Mouse (Mus musculus) testis, postnatal 14 days (tissue): Measurements from ENCODE around the gene Glrx3.
A peak's percentile ranks its signal among the peaks of the same experiment; 100 is the strongest.
"Not testable (repeated sequence)": the region's sequence is repeated elsewhere in the genome, so short reads cannot be mapped to it uniquely, and the experiment has no call there.

Source experiments
- DNase-seq: peaks from one replicate; pipeline ENCODE4 v3.0.0; 2021; ENCODE audit warnings: low spot score

The Glrx3 gene

DNA sequence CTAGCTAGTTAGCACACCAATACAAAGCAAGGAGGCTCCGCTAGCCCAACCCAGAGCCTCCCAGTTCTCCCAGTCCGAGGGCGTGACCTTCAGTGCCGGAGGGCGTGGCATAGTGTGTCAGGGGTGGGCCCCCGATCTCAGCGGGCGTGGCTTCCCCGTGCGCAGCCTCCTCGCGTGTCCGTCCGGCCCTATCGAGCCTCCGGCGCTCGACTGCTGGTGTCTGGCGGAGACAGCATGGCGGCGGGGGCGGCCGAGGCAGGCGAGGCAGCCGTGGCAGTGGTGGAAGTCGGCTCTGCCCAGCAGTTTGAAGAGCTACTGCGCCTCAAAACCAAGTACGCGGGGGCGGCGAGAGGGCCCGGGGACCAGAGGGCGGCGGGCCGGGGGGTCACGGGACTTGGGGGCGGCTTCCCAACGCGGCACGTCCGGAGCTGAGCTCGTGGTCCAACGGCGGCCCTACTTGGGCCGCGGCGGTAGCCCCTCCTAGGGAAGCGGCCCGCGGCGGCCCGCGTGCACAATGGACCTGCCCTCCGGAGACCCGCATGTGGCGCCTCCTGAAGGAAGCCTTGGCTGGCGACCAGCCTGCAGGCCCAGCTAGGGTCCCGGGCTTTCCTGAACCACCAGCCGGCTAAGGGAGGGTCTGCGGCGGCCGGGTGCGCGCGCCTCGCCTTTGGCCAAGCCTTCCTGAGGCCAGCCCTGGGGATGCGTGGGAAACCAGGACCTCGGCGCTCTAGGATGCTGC is at the start of gene Glrx3:
Gene Glrx3, plus strand, starts transcription at position 175 of the 739 bp plus-strand sequence.
- peak; percentile 95 for DNase-seq

DNA sequence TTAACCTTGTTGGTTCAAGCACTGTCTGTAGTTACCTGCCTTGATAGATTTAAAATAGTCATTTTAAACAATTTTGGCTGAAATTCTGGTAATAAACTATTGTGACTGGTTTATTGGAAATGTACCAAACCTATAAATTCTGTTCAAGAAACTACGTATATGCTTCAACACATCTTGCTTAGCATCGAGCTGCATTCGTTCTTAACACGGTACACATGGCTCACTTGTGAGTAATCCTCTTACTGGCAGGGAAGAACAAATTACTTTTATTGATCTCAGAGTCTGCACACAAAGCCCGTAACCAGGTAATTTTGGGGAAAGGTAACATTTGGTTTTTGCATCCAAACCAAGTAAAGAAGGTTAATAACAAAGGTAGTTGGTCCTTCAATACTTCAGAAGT is 49.6 kb upstream of the Glrx3 start:
- DNase-seq, result no peak

DNA sequence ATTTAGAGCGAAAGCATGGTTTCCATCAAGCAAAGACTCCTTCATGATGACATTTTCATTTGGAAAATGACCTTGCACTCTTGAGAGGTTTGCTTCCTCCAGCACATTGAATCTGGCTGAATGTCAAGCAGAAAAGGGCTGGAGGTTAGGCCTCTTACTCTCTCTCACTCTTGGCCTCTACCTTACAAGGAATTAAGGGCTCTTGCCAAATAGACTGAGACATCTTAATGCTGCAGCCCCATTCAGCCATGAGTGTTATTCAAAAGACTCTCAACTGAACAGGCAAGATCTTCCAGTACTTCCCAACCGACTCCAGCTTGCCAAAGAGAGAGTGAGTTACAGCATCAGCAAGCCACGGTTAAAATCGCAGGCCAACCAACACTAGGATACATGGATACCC is 42.0 kb upstream of the Glrx3 start:
- DNase-seq, result no peak

DNA sequence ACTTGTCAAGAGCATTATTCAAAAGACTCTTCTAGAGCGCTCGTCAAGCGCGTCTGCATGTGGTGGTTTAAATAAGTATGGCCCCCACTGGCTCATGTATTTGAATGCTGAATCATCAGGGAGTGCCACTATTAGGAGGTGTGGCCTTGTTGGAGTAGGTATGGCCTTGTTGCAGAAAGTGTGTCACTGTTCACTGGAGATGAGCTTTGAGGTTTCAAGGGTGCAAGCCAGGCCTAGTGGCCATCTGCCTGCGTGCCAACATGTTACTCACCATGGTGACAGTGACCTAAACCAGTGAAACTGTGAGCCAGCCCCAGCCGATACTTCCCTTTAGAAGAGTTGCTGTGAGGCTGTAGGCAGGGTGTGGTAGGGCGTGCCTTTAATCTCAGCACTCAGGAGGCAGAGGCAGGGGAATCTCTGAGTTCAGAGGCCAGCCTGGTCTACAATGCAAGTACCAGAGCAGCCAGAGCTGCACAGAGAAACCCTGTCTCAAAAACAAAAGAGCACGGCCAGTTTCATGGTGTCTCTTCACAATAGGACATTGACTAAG is 40.0 kb upstream of the Glrx3 start:
- DNase-seq, result no peak

DNA sequence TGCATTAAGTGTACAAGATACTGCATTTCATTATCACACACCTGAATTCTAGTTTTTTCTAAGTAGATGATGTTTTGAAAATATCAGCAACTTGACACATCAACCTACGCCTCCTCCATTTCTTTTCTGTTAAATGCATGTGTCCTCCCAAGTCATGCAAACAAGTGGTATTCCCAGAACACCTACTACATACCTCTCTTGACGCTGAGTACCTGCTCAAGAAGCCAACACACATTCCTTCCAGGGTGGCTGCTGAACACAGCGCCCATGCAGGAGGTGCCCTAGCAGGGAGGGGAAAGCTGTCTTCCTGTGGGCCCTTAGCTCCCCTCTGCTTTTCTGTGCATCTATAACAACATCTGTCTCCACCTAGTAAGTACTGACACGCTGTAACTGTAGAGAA is 38.4 kb upstream of the Glrx3 start:
- no peak for DNase-seq

DNA sequence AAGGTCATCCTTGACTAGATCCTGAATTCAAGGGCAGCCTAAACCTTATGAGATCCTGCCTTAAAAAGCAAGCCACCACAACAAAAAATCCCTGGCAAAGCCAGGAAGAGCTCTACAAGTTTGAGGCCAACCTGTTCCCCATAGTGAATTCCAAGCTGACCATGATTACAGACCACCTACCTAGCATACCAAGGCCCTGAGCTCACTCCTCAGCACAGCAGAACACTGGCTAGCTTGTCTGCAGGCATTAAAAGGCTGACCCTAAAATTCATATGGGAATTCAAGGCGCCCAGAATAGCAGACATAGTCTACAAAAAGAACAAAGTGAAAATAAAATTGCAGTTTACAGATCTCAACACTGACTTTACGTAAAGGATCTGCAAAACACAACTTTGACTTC is 33.3 kb upstream of the Glrx3 start:
- DNase-seq, result no peak

DNA sequence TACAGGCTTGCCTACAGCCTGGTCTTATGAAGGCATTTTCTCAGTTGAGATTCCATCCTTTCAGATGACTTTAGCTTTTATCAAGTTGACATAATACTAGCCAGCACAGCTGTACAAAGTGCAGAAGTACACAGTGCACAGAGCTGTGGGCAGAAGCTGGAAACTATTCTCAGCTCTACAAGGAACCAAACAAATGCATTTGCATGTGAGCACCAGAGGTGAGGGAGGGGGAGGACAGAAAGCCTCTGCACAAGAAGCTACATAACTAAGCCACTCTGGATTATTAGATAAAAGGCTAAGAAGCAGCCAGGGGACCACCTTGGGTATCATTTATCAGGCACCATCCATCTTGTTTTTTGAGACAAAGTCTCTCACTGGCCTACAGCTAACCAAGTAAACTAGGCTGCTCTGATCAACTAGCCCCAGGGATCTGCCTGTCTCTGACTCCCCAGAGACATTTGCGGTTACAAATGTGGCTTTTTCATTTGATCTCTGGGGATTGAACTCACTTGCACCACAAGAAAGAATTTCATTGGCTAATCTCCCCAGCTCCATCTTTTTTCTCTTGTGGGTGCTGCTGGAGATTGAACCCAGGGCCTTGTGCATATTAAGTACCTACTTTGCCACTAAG is 29.9 kb upstream of the Glrx3 start:
- no peak for DNase-seq

DNA sequence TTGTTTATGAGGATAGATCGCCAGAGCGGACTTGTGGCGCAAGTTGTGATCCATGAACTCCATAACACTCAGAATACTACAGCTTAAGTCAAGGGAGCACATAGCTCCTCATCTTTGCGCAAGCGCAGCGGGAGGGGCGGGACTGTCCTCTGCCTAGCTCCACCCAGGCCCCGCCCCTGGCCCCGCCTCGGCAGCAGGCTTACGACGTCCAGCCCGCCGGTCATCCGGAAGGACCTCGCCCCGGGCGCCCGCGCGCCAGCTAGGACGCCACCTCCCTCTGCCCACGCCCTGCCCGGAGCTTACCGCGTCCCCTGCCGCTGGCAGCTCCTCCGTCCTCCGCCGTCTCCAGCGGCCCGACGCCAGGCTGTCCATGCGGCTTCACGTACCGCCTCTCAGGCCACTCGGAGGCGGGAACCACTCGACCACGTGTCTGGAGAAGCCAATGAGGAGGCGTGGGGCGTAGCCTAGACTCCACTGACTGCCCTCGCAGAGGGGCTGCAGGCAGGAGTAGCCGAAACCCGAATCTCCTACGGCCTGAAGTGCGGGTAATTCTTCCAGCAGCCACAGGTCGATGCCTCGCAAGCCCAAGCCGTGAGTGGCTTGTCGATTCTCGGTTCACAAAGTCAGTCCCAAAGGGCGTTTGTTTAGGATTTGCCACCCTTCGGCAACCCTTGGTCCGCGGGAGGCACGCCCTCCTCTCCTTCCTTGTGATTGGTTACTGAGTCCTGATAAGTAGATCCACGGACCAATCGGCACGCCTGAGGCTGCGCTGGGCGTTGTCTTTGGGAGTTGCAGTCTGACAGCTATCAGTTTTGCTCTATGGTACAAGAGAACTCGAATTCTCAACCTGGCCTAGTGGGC is 26.8 kb upstream of the Glrx3 start, which contains the start of gene 9430038I01Rik:
Gene 9430038I01Rik, minus strand, starts transcription at position 426 of the 861 bp plus-strand sequence.
- DNase-seq, result peak; percentile 96

DNA sequence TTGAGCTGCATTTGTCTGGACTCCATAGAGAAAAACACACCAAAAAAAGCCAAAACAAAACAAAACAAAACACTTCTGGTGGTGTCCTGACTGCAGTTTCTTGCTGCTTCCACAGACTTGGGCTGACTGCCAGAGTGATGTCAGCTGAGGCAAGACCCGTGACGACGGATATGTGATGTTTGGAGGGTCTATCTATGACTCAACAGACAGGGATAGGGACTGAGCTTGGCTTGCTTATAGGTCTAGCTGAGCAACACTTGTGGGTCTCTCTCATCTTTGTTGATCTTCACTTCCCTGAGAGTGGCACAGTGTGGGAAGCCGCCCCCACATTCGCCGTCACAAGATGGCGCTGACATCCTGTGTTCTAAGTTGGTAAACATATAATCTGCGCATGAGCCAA is 22.7 kb upstream of the Glrx3 start:
- no peak for DNase-seq

DNA sequence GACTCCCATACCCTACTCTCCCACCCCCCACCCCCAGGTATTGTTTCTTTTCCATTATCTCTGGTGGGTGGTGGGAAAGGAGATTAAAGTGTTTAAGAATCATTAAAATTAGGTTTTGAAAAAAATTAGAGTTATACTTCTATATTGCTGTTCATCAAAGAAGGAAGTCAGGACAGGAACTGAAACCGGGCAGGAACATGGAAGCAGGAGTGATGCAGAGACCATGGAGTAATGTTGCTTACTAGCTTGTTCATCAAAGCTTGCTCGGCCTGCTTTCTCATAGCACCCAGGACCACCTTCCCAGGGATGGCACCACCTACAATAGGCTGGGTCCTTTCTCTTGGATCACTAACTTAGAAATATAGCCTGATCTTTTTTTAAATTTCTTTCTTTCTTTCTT is 16.9 kb upstream of the Glrx3 start:
- DNase-seq, result no peak

DNA sequence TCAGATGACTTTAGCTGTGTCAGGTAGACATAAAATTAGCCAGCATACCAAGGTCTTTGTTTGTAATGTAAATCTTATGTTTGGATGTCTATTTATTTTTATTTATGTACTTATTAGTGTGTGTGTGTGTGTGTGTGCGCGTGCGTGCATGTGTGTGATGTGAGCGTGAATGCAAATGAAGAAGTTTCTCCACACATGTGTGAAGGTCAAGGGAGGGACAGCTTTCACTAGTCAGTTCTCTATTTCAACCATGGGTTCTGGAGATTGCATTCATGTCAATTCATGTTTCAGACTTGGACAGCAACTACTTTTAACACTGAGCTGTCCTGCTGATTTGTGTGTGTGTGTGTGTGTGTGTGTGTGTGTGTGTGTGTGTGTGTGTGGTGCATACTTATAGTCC is 16.2 kb upstream of the Glrx3 start:
- no peak for DNase-seq

DNA sequence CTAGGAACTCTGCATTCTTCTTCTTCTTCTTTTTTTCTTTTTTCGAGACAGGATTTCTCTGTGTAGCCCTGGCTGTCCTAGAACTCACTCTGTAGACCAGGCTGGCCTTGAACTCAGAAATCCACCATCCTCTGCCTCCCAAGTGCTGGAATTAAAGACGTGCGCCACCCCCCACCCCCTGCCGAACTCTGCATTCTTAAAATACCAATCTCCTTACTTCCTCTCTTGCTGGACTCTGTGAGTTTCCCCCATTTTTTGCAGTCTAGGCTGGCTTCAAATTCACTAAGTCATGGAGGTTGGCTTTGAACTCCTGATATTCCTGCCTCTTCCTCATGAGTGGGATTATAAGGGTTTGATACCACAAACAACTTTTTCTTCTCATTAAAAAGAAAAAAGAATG is 10.7 kb upstream of the Glrx3 start:
- no peak for DNase-seq

DNA sequence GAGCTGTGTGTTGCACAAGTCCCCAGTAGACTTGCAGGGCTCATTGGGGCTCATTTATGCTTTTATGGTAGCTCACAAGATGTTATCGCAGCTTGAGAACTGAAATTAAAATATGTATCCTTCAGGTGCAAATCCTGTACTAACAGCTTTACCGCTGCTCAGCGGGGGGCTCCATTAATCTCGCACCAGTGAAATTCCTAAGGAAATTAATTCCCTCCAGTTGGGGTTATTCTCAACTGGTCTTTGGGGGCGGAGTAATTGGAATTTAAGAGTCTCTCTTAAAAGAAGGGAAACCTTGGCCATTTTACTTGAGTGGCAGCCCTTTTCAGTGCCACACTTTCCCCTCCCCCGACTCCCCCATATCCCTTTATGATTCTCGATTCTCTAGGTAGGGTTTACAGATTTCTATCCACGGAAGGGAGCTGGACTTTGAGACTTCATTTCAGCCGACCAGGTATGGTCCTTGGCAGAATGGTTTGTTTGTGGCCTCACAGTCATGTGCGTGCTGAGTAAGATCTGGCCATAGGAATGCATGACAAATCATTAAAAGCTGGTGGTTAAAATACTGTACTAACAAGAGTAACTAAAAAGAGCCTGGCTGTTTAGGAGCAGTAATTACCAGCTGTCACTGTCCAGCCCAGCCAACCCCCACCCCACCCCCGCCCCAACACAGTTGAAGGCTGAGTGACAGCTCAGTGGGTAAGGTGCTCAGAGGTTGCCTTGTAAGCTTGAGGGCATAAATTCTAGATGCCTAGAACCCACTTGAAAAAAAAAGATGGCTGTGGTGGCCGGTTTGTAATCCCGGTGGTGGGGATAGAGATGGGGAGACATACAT is 5.4 kb upstream of the Glrx3 start:
- DNase-seq, result no peak

DNA sequence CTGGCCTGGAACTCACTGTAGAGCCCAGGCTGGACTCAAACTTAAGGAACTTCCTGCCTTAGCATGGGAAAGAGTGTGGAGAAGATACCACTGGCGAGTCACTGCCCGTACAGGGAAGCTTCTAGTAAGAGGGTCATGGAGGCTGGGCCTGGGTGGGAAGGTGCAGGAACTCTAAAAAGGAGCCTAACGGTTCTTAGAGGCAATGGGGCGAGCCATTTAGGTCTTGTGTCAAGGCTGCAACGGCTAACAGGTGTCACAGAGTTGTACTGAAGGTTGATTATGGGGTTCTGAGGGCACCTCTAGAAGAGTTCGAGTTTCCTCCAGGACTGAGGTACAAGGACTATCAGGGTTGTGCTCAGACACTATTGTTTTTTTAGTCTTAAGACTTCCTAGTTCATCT is 513 bp upstream of the Glrx3 start:
- DNase-seq, result no peak

DNA sequence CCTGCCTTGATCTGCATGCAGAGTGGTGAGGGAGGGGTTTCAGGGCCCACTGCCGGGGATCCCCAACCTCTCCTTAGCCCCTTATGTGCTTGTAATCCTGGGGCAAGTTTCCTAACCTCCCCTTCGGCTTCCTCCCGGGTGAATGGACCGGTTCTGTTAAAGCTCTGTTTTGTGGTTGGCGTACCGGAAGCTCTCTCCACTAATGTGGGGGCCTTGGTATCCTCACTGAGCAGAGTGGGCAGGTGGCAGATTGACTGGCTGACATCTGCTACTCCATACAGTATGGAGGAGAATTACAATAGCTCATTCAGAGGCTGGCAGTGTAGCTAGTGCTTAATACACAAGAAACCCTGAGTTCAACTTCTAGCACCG is 751 bp downstream of the Glrx3 start:
- no peak for DNase-seq

DNA sequence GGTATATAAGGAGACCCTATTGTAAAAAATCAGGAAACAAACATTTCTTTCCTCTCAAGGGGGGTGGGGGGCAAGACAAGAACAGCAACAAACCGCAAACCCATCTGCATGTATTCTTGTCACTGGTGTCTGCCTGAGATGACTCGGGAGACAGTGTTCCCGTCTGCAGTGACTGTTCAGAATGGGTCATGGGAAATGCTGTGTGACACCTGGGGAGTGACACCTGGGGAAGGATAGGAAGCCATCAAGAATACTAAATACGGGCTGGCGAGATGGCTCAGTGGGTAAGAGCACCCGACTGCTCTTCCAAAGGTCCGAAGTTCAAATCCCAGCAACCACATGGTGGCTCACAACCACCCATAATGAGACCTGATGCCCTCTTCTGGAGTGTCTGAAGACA is 1.5 kb downstream of the Glrx3 start:
- DNase-seq, result not testable (repeated sequence)

DNA sequence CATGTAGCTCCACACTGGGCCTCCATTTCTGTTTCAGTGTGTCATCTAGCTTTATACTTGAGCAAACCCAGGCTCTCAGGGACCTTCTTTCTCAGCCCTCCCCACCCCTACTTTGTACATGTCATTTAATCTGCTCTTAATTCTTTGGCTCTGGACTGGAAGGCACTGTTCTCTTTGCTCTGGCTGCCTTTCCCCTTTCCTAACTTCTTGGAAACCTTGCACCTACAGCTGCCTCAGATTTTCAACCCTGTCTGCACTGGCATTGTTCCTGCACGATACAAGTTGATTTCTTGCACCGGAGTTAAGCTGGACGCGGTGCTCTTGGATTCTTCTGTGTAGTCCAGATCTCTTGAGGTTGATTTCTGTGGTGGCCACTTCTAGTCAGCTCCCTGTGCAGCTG is 5.5 kb downstream of the Glrx3 start:
- no peak for DNase-seq

DNA sequence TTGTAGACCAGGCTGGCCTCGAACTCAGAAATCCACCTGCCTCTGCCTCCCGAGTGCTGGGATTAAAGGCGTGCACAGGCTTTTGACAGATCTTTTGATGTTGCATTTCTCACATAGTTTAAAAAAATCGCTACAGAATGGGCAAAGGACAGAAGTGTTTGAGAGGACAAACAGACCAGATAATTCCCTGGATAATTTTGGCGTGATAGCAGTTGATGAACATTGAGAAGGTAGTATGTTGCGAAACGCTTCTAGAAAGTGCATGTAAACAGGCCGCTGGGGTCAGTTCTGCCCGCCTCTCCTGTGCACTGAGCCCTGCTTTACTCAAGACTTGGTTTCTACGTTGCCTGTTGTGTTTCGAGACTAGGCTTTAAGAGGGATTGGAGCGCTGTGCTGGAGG is 7.9 kb downstream of the Glrx3 start:
- no peak for DNase-seq

DNA sequence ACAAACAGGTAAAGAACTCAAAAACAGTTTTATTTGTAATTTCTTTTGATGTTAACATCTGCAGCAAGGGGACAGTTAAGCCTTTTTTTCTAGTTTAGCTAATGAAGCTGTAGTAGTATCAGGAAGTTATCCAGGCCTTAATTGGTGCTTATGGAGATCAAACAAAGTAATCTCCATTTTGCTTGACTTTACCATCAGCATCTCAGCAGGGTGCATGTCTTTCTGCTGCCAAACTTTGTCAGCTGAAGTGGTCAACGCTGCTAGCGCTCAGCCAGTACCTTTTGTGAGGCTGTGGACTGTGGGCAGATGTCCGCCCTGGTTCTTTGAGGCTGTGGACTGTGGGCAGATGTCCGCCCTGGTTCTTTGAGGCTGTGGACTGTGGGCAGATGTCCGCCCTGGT is 24.0 kb downstream of the Glrx3 start:
- no peak for DNase-seq

DNA sequence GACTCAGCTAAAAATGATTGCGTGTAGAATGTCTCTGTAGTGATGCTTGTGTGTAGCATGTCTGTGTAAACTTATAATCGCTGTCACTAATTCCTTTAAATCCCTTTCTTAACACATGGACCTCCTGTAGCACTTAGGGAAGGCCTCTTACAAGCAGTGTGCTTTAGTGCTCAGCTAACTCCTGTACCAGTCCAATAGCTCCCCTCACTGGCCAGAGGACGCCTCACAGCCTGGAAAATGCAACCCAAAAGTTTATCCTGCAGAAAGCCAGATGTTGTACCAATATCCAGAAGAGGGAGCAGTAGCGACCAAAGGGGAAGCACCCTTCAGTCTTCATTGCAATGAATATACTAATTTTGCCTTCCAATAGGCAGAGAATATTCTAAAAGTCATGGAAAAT is 30.8 kb downstream of the Glrx3 start:
- DNase-seq, result no peak

DNA sequence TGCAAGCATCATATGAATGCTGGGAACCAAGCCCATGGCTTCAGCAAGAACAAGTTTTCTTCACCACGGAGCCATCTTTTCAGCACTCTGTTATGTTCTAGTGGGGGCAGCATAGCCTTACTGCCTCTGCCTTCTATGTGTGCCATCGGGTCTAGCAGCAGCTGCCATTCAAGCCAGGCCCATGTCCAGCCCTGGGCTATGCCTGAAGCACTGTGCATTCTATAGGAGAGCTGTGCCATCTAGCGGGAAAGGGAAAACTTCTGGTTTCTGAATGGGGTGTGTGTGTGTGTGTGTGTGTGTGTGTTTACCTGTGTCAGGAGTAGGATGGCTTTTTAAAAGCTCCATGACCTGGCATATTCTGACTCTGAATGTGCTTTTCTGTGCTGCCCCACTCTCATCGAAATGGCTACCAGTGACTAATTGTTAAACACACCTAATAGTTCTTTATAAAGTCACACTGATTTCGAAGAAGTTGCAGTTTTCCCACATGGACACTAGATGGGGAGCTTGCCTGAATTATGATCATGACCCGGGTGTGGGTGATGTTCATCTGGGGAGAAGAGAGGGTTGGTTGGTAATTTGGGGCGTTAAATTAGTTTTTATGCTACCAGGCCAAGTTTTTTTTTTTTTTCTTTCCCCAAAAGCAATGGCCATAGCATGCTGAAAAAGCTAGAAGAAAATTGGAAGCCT is 34.2 kb downstream of the Glrx3 start:
- DNase-seq, result no peak
